Mouse (Mus musculus): ENCODE data around the gene Foxp4. TPM values are rescaled to one million over a fixed set of nuclear protein-coding genes. Genes with fewer than 3 reads are reported as not detected.
A peak's percentile ranks its signal among the peaks of the same experiment; 100 is the strongest.

The Foxp4 gene
- polyA plus RNA-seq, 1 experiment, result 100 TPM

DNA sequence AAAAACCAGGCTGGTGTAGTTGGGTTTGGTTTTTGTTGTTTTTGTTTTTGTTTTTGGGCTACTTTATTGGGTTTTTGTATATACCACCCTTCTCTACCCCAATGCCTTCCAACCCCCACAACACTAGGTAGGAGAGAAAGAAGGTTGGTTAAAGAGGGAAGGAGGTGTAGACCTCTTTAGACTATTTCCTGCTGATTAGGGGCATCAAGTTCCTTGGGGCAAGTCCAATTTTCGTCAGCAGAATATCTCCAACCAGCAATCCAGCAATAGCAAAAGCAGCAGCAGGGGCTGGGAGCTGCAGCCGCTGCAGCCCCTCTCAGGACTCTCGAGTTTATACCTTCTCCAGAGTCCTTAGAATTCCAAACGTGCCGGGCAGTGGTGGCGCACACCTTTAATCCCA is 14.4 kb upstream of the Foxp4 start:
- H3K4me3 ChIP-seq (replicated peaks; ENCODE audit: extremely low read depth, low read depth, low read length), result no peak overlapping the region
- WGBS, result 61% methylated on average over 6 of the region's 6 CpGs
- no peaks in the 10 kb centered on the region for H3K4me1 ChIP-seq (ENCODE audit: control insufficient read depth, insufficient read depth, low read length)
- TF ChIP-seq POLR2A (IDR thresholded peaks at IDR 0.05; ENCODE audit: borderline replicate concordance, extremely low read depth, low read depth, low read length), result no peak
- no peak for TF ChIP-seq CTCF (IDR thresholded peaks at IDR 0.05; ENCODE audit: insufficient read depth, low read length)
- no peak for DNase-seq

DNA sequence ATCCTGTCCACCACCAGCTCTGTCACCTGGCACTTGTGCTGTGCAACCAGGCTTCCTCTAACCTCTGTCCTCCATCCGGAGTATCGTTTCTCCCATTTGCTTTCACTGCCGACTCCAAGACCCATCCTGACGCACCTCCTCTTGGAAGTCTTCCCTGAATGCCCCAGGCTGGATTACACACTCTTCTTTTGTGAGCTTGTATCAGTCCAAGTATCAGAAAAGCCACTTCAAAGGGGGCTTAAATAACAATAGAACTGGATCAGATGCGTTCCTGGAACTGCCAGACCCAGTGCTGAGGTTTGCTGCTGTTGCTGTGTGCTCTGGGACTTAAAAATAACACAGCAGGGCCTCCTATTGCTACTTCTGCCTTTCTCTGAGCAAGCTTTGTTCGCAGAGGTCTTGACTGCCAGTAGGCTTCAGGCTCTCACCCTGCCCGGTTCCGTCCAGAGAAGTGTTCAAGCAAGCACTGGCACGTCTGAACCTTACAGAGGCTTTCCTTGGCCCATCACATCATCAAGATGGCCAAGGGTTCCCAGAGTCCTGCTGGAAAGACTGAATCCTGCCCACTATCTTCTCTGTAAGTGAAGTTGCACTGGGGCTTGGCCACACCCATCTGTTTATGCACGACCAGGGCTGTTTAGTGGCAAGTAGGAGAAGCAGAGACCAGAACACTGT is 13.6 kb upstream of the Foxp4 start:
- no peak for DNase-seq
- TF ChIP-seq POLR2A (IDR thresholded peaks at IDR 0.05; ENCODE audit: borderline replicate concordance, extremely low read depth, low read depth, low read length) (no peak), CTCF (IDR thresholded peaks at IDR 0.05; ENCODE audit: insufficient read depth, low read length) (no peak)
- Histone ChIP-seq H3K4me3 (replicated peaks; ENCODE audit: extremely low read depth, low read depth, low read length) (no peak overlapping the region), H3K4me1 (ENCODE audit: control insufficient read depth, insufficient read depth, low read length) (no peaks in the 10 kb centered on the region)
- 55% methylated on average over 10 of the region's 10 CpGs for WGBS

DNA sequence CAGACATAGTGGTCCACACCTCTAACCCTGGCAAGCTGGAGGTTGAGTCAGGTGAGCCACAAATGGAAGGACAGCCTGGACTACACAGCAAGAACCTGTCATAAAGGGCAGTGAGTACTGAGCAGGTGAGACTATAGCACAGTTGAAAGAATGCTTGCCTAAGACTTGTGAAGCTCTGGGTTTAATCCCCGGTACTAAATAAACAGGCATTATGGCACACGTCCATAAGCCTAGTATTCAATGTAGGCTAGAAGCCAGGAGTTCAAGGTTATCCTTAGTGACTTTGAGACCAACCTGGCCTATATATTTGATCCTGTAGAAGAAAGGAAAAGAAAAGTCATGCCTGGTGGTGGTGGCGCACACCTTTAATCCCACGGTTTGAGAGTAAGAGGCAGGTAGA is 12.1 kb upstream of the Foxp4 start:
- no peak for TF ChIP-seq POLR2A (IDR thresholded peaks at IDR 0.05; ENCODE audit: borderline replicate concordance, extremely low read depth, low read depth, low read length)
- H3K4me3 ChIP-seq (replicated peaks; ENCODE audit: extremely low read depth, low read depth, low read length), result no peak overlapping the region
- DNase-seq, result no peak
- 78% methylated on average over 4 of the region's 4 CpGs for WGBS
- no peaks in the 10 kb centered on the region for H3K4me1 ChIP-seq (ENCODE audit: control insufficient read depth, insufficient read depth, low read length)

DNA sequence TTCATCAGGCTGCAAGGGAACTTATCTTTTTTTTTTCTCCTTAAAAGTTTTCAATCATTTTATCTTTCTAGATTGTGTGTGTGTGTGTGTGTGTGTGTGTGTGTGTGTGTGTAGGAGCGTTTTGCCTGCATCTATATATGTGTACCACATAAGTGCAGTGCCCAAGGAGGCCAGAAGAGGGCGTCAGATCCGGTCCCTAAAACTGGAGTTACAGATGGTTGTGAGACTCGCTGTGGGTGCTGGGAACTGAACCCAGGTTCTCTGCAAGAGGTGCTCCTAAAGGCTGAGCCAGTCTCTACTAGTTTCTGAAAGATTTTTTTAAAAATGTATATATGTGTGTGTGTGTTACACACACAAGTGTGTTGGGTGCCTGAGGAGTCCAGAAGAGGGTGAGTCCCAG is 5.0 kb upstream of the Foxp4 start:
- WGBS, result 87% methylated on average over 4 of the region's 4 CpGs
- H3K4me3 ChIP-seq (replicated peaks; ENCODE audit: extremely low read depth, low read depth, low read length), result no peak overlapping the region
- DNase-seq, result no peak
- H3K4me1 ChIP-seq (ENCODE audit: control insufficient read depth, insufficient read depth, low read length), result no peaks in the 10 kb centered on the region
- TF ChIP-seq POLR2A (IDR thresholded peaks at IDR 0.05; ENCODE audit: borderline replicate concordance, extremely low read depth, low read depth, low read length) (no peak), CTCF (IDR thresholded peaks at IDR 0.05; ENCODE audit: insufficient read depth, low read length) (no peak)

DNA sequence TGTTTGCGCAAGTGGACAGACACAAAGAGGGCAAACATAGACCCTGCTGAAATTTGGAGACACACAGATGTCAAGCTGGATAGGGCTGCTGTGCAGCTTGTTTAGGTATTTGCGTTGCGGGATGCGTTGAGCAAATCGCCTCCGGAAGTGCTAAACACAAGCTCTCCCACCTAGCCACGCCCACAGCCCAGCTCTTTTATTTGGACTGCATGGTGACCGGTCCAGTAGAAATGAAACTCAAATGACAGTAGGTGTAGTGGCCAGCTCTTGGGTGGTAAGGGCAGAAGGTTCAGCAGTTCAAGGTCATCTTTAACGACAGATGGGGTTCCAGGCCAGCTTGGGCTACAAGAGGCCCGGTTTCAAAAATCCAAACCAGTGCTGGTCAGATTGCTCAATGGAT is 1.5 kb upstream of the Foxp4 start:
- 58% methylated on average over 10 of the region's 10 CpGs for WGBS
- Histone ChIP-seq H3K4me1 (ENCODE audit: control insufficient read depth, insufficient read depth, low read length) (peaks cover 5% of the 10 kb centered on the region), H3K4me3 (replicated peaks; ENCODE audit: extremely low read depth, low read depth, low read length) (no peak overlapping the region)
- no peak for TF ChIP-seq CTCF (IDR thresholded peaks at IDR 0.05; ENCODE audit: insufficient read depth, low read length)
- no peak for DNase-seq

DNA sequence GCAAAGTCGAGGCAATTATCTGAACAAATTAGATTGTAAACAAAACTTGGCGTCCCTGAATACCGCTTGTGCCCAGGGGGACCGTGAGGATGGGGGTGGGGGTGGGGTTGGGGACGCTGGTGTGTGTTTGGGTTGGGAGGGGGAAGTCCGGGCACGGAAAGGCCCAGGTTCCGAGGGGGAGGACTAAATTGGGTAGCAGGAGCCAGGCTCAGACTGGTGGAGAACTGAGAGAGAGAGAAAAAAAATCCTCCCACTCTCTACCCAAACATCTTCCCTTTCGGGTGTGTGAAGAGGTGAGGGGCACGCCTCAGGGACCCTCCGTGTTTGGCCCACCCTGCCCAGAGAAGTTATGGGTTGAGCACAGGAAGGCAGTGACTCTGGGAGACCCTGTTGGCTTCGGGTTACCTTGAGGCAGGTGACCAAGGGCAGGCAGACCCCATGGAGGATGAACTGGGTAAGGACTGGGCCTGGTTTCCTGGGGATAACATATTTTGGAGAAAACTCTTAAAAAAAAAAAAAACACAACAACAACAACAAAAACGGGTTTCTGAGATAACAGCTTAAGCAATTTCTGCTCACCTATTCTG is 988 bp upstream of the Foxp4 start:
- Histone ChIP-seq H3K4me1 (ENCODE audit: control insufficient read depth, insufficient read depth, low read length) (peaks cover 5% of the 10 kb centered on the region), H3K4me3 (replicated peaks; ENCODE audit: extremely low read depth, low read depth, low read length) (peak overlapping the region; percentile 91)
- no peak for DNase-seq
- 7% methylated on average over 13 of the region's 13 CpGs for WGBS
- TF ChIP-seq POLR2A (IDR thresholded peaks at IDR 0.05; ENCODE audit: borderline replicate concordance, extremely low read depth, low read depth, low read length) (no peak), CTCF (IDR thresholded peaks at IDR 0.05; ENCODE audit: insufficient read depth, low read length) (no peak)

DNA sequence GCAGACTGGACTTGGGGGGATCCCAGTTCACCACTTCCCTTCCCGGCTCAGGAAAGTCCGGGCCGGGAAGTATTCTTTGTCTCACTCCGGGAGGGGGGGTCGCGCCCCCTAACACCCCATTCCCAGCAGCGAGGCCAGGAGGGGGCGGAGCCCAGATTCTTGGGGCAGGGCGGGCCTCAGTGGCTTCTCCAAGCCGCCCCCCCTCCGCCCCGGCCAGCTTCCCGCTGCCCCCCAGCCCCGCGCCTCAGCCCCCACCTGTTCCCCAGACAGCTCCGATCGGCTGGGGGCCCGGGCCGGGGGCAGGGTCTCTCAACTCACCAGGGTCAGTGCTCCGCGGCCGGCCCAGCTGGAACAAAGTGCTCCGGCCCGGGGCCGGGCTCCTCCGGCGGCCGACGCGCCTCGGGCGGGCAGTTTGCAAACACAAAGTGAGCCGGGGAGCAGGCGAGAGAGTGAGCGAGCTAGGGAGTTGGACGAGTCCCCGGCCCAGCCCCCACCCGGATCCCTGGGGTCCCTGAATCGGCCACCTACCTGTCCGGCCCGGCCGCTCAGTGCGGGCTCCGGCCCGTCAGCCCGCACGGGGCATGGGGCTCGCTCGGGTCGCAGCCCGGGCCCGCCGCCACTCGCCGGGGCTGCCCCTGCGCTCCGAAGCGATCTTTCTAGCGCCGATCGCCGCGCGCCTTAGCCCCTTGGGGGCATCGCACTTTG is 615 bp downstream of the Foxp4 start:
- WGBS, result under 1% methylated on average over 63 of the region's 65 CpGs
- no peak for TF ChIP-seq CTCF (IDR thresholded peaks at IDR 0.05; ENCODE audit: insufficient read depth, low read length)
- TF ChIP-seq POLR2A (IDR thresholded peaks at IDR 0.05; ENCODE audit: borderline replicate concordance, extremely low read depth, low read depth, low read length), result no peak
- DNase-seq, result peak; percentile 71
- peak overlapping the region; percentile 91 for H3K4me3 ChIP-seq (replicated peaks; ENCODE audit: extremely low read depth, low read depth, low read length)
- H3K4me1 ChIP-seq (ENCODE audit: control insufficient read depth, insufficient read depth, low read length), result peaks cover 5% of the 10 kb centered on the region

DNA sequence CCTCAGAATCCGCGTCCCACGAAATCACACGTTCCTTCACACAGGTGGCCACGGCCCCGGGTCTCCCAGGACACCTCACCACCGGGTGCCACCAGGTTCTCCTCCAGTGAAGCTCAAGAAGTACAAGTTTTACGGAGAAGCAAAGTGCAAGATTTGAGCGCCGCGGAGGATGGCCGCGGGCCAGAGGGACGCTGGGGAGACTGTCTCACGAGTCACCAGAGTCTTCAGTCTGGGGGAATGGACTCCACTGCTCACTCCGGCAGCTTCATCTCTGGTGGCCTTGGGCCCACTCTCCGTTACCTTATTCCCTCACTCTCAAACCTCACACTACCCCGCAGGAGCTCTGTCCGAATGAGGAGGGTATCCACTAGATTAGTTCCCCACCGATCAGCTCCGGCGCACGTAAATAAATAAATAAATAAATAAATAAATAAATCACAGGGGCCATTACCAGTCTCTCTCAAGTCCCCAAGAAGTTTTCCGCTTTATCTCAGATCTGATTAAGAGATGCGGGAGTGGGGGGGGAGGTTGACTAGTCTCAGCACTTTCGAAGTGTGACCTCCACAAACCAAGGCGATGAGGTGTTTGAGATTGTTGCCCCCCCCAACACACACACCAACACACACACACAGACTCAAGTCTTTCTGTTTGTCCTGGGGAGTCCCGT is 1.3 kb downstream of the Foxp4 start:
- peak; percentile 60 for DNase-seq
- Histone ChIP-seq H3K4me3 (replicated peaks; ENCODE audit: extremely low read depth, low read depth, low read length) (peak overlapping the region; percentile 91), H3K4me1 (ENCODE audit: control insufficient read depth, insufficient read depth, low read length) (peaks cover 5% of the 10 kb centered on the region)
- WGBS, result under 1% methylated on average over 28 of the region's 28 CpGs
- TF ChIP-seq CTCF (IDR thresholded peaks at IDR 0.05; ENCODE audit: insufficient read depth, low read length), result no peak
- no peak for TF ChIP-seq POLR2A (IDR thresholded peaks at IDR 0.05; ENCODE audit: borderline replicate concordance, extremely low read depth, low read depth, low read length)

DNA sequence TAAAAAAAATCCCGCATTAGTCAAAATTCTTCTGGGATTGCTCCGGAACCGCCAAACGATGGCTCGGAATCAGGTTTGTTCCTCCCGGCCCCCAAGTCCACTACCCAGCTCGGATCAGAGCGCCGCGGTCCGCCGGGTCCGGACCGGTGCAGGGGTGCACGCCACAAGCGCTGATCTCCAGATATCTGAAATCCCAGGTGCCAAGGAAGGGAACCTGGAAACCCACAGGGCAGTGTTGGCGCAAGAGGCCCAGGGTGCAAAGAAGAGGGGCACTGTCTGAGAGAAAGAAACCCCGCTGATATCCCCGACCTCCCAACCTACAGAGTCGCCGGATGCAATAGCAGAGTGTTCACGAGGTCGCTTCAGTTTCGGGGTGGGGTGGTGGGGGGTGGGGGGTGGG is 1.9 kb downstream of the Foxp4 start:
- no peak for TF ChIP-seq POLR2A (IDR thresholded peaks at IDR 0.05; ENCODE audit: borderline replicate concordance, extremely low read depth, low read depth, low read length)
- no peak for TF ChIP-seq CTCF (IDR thresholded peaks at IDR 0.05; ENCODE audit: insufficient read depth, low read length)
- 3% methylated on average over 24 of the region's 24 CpGs for WGBS
- peak overlapping the region; percentile 43 for H3K4me3 ChIP-seq (replicated peaks; ENCODE audit: extremely low read depth, low read depth, low read length)
- no peak for DNase-seq
- peaks cover 5% of the 10 kb centered on the region for H3K4me1 ChIP-seq (ENCODE audit: control insufficient read depth, insufficient read depth, low read length)

Data from lung, adult 2 months (tissue).